Mouse (Mus musculus) kidney, postnatal 0 days (tissue): ENCODE data around the gene Uck2. TPM values are rescaled to one million over a fixed set of nuclear protein-coding genes. Genes with fewer than 3 reads are reported as not detected.

Experiments used
- ATAC-seq: fragments of 200-750 bp; cut with Nextera tagmentation; replicated peaks from 2 replicates; pipeline ENCODE4 v1.8.0; 2017; ENCODE audit warnings: low read depth, moderate number of reproducible peaks, moderate TSS enrichment, moderate library complexity; ENCODE audit not compliant: low FRiP score
- DNase-seq: peaks from one replicate; pipeline ENCODE4 v3.0.0-alpha.2; 2016; ENCODE audit warnings: low spot score
- H3K27ac ChIP-seq: fragments of 300-500 bp; sonication (generic); 2 replicates; pipeline ENCODE4 v1.5.1; 2014; ENCODE audit warnings: mild to moderate bottlenecking
- H3K27me3 ChIP-seq: fragments of 300-500 bp; sonication (generic); 2 replicates; pipeline ENCODE4 v1.6.1; 2014; ENCODE audit warnings: low read length, mixed read lengths; ENCODE audit not compliant: insufficient read depth
- H3K36me3 ChIP-seq: fragments of 300-500 bp; sonication (generic); 2 replicates; pipeline ENCODE4 v1.6.1; 2014; ENCODE audit warnings: low read length, mixed read lengths; ENCODE audit not compliant: insufficient read depth
- H3K4me1 ChIP-seq: fragments of 300-500 bp; sonication (generic); replicated peaks from 2 replicates; pipeline ENCODE4 v1.6.1; 2014; ENCODE audit warnings: antibody characterized with exemption, low read length, mixed read lengths; ENCODE audit not compliant: insufficient read depth
- H3K4me2 ChIP-seq: fragments of 300-500 bp; sonication (generic); 2 replicates; pipeline ENCODE4 v1.6.1; 2014; ENCODE audit warnings: mild to moderate bottlenecking, low read length, moderate library complexity, mixed read lengths
- H3K4me3 ChIP-seq: fragments of 300-500 bp; sonication (generic); replicated peaks from 2 replicates; pipeline ENCODE4 v1.5.1; 2014; ENCODE audit warnings: low read depth, low read length
- H3K9ac ChIP-seq: fragments of 300-500 bp; sonication (generic); 2 replicates; pipeline ENCODE4 v1.6.1; 2014; ENCODE audit warnings: low read depth, low read length
- H3K9me3 ChIP-seq: fragments of 300-500 bp; sonication (generic); replicated peaks from 2 replicates; pipeline ENCODE4 v1.6.1; 2016; ENCODE audit warnings: low read length, inconsistent platforms, mixed read lengths
- CTCF ChIP-seq: IDR thresholded peaks from 2 replicates; pipeline ENCODE4 v1.5.1; 2016; ENCODE audit warnings: antibody characterized with exemption, low read depth, mild to moderate bottlenecking, moderate library complexity
- WGBS: fragments of 180-500 bp; shearing (Covaris S2); extraction: QIAGEN DNeasy Blood & Tissue Kit; methylation state at CpG from one replicate; pipeline ENCODE4 v1.1.7; 2014; 5-methylcytosine and 5-hydroxymethylcytosine counted together
- polyA plus RNA-seq: library from polyadenylated mRNA; unstranded; fragments of >200 nt; fragmentation: Nextera tagmentation; extraction: Ambion mirVana; gene quantifications from 2 replicates; pipeline ENCODE4 v1.2.1, GENCODE M21; 2015

Uck2 gene
- polyA plus RNA-seq, 1 experiment from 2014 or later = 51.0 TPM

GRCm38 (mm10) chr1:167249252-167249651, 35.9 kb downstream of the Uck2 start:
- ATAC-seq (peak; percentile 34; the same call in 1 of the 2 replicates), DNase-seq (peak; percentile 72)
- Histone ChIP-seq H3K27me3 (no peaks in the 10 kb centered on the region), H3K9ac (no peak overlapping the region), H3K4me3 (no peak overlapping the region), H3K4me2 (peak overlapping the region; percentile 15; the same call in 1 of the 2 replicates), H3K4me1 (peaks cover 13% of the 10 kb centered on the region; the same call in 1 of the 2 replicates), H3K27ac (no peak overlapping the region), H3K9me3 (no peaks in the 10 kb centered on the region), H3K36me3 (no peaks in the 10 kb centered on the region)
- 53% methylated on average over 19 of the region's 19 CpGs for WGBS
- no peak for TF ChIP-seq CTCF

- no peak overlapping the region for H3K4me2 ChIP-seq
Observed at GRCm38 (mm10) chr1:167247886-167248285, 37.2 kb downstream of the Uck2 start.

GRCm38 (mm10) chr1:167246976-167247375, 38.1 kb downstream of the Uck2 start:
- no peaks in the 10 kb centered on the region for H3K27me3 ChIP-seq
- peaks cover 14% of the 10 kb centered on the region; the same call in 1 of the 2 replicates for H3K4me1 ChIP-seq
- DNase-seq (peak; percentile 81), ATAC-seq (no peak)
- H3K27ac ChIP-seq = no peak overlapping the region
- TF ChIP-seq CTCF = no peak
- H3K4me3 ChIP-seq = no peak overlapping the region
- H3K36me3 ChIP-seq = no peaks in the 10 kb centered on the region
- no peak overlapping the region for H3K4me2 ChIP-seq
- H3K9ac ChIP-seq = no peak overlapping the region
- H3K9me3 ChIP-seq = no peaks in the 10 kb centered on the region
- 31% methylated on average over 8 of the region's 8 CpGs for WGBS

More at GRCm38 (mm10) chr1:167247886-167248285, 37.2 kb downstream of the Uck2 start:
- no peaks in the 10 kb centered on the region for H3K27me3 ChIP-seq
- H3K27ac ChIP-seq = no peak overlapping the region
- ATAC-seq (no peak), DNase-seq (no peak)
- no peaks in the 10 kb centered on the region for H3K36me3 ChIP-seq
- H3K9ac ChIP-seq = no peak overlapping the region
- no peak overlapping the region for H3K4me3 ChIP-seq
- no peaks in the 10 kb centered on the region for H3K9me3 ChIP-seq
- peaks cover 13% of the 10 kb centered on the region; the same call in 1 of the 2 replicates for H3K4me1 ChIP-seq
- 82% methylated on average over 9 of the region's 9 CpGs for WGBS
- TF ChIP-seq CTCF = no peak

- Histone ChIP-seq H3K27me3 (no peaks in the 10 kb centered on the region), H3K9ac (no peak overlapping the region), H3K4me1 (peaks cover 15% of the 10 kb centered on the region; the same call in 1 of the 2 replicates), H3K4me3 (no peak overlapping the region), H3K4me2 (no peak overlapping the region), H3K36me3 (no peaks in the 10 kb centered on the region), H3K9me3 (no peaks in the 10 kb centered on the region), H3K27ac (no peak overlapping the region)
- 82% methylated on average over 9 of the region's 9 CpGs for WGBS
- ATAC-seq (no peak), DNase-seq (no peak)
- no peak for TF ChIP-seq CTCF
Observed at GRCm38 (mm10) chr1:167246275-167246674, 38.8 kb downstream of the Uck2 start.

- Histone ChIP-seq H3K9ac (no peak overlapping the region), H3K27ac (no peak overlapping the region), H3K9me3 (no peaks in the 10 kb centered on the region), H3K27me3 (no peaks in the 10 kb centered on the region), H3K4me2 (no peak overlapping the region), H3K4me3 (no peak overlapping the region), H3K36me3 (no peaks in the 10 kb centered on the region), H3K4me1 (peaks cover 15% of the 10 kb centered on the region; the same call in 1 of the 2 replicates)
- DNase-seq (no peak), ATAC-seq (no peak)
- no peak for TF ChIP-seq CTCF
- 55% methylated on average over 9 of the region's 9 CpGs for WGBS
Observed at GRCm38 (mm10) chr1:167245180-167245641, 39.9 kb downstream of the Uck2 start.

- DNase-seq = no peak
- Histone ChIP-seq H3K9ac (no peak overlapping the region), H3K4me1 (peaks cover 9% of the 10 kb centered on the region; the same call in 1 of the 2 replicates), H3K27me3 (no peaks in the 10 kb centered on the region), H3K4me2 (no peak overlapping the region), H3K27ac (no peak overlapping the region), H3K9me3 (no peaks in the 10 kb centered on the region), H3K36me3 (no peaks in the 10 kb centered on the region), H3K4me3 (no peak overlapping the region)
- ATAC-seq = 0 out of 2 replicates have a peak, but pooled peaks have one; percentile 16
- TF ChIP-seq CTCF = no peak
- WGBS = 41% methylated on average over 7 of the region's 7 CpGs
Observed at GRCm38 (mm10) chr1:167242191-167242681, 42.9 kb downstream of the Uck2 start.

GRCm38 (mm10) chr1:167241487-167241886, 43.6 kb downstream of the Uck2 start:
- Histone ChIP-seq H3K9me3 (no peaks in the 10 kb centered on the region), H3K9ac (no peak overlapping the region), H3K27me3 (no peaks in the 10 kb centered on the region), H3K4me1 (peaks cover 9% of the 10 kb centered on the region; the same call in 1 of the 2 replicates), H3K4me2 (no peak overlapping the region), H3K4me3 (no peak overlapping the region), H3K27ac (no peak overlapping the region), H3K36me3 (no peaks in the 10 kb centered on the region)
- 76% methylated on average over 3 of the region's 3 CpGs for whole genome bisulfite sequencing
- no peak for DNase-seq
- ATAC-seq = no peak
- TF ChIP-seq CTCF = no peak
